Mouse (Mus musculus) neural tube, embryonic 12.5 days (tissue): ENCODE data around the gene Tspan13. TPM values are rescaled to one million over a fixed set of nuclear protein-coding genes. Genes with fewer than 3 reads are reported as not detected.
A peak's percentile ranks its signal among the peaks of the same experiment; 100 is the strongest.

Experiments used
- ATAC-seq: fragments of 200-750 bp; cut with Nextera tagmentation; 2 replicates; pipeline ENCODE4 v1.8.0; 2017; ENCODE audit warnings: low read depth, mild to moderate bottlenecking, moderate TSS enrichment, moderate library complexity; ENCODE audit not compliant: low FRiP score
- H3K27ac ChIP-seq: fragments of 300-500 bp; sonication (generic); 2 replicates; pipeline ENCODE4 v1.5.1; 2016
- H3K27me3 ChIP-seq: fragments of 300-500 bp; sonication (generic); replicated peaks from 2 replicates; pipeline ENCODE4 v1.6.1; 2016; ENCODE audit warnings: mild to moderate bottlenecking
- H3K36me3 ChIP-seq: fragments of 300-500 bp; sonication (generic); 2 replicates; pipeline ENCODE4 v1.6.1; 2016; ENCODE audit warnings: mild to moderate bottlenecking
- H3K4me1 ChIP-seq: fragments of 300-500 bp; sonication (generic); 2 replicates; pipeline ENCODE4 v1.6.1; 2016
- H3K4me2 ChIP-seq: fragments of 300-500 bp; sonication (generic); replicated peaks from 2 replicates; pipeline ENCODE4 v1.6.1; 2016; ENCODE audit warnings: mild to moderate bottlenecking
- H3K4me3 ChIP-seq: fragments of 300-500 bp; sonication (generic); 2 replicates; pipeline ENCODE4 v1.5.1; 2016
- H3K9ac ChIP-seq: fragments of 300-500 bp; sonication (generic); 2 replicates; pipeline ENCODE4 v1.6.1; 2016; ENCODE audit warnings: mild to moderate bottlenecking
- H3K9me3 ChIP-seq: fragments of 300-500 bp; sonication (generic); 2 replicates; pipeline ENCODE4 v1.6.1; 2016; ENCODE audit warnings: mild to moderate bottlenecking
- WGBS: fragments of 180-500 bp; shearing (Covaris S2); methylation state at CpG from one replicate; pipeline ENCODE4 v1.1.7; 2016; 5-methylcytosine and 5-hydroxymethylcytosine counted together
- polyA plus RNA-seq: library from polyadenylated mRNA; unstranded; fragments of >200 nt; fragmentation: Nextera tagmentation; extraction: Ambion mirVana; gene quantifications from 2 replicates; pipeline ENCODE4 v1.2.1, GENCODE M21; 2016

Tspan13 gene
- polyA plus RNA-seq, 1 experiment from 2014 or later = 255 TPM

GRCm38 (mm10) chr12:35994098-35994497, 48.2 kb downstream of the Tspan13 start:
- no peak overlapping the region for H3K27ac ChIP-seq
- peak; percentile 59 for ATAC-seq

GRCm38 (mm10) chr12:35993583-35993982, 48.7 kb downstream of the Tspan13 start:
- H3K9ac ChIP-seq = no peak overlapping the region
- WGBS = 78% methylated on average over 3 of the region's 3 CpGs
- H3K27me3 ChIP-seq = no peaks in the 10 kb centered on the region
- no peak overlapping the region for H3K27ac ChIP-seq
- no peaks in the 10 kb centered on the region for H3K36me3 ChIP-seq
- H3K4me1 ChIP-seq = peaks cover 9% of the 10 kb centered on the region; the same call in 1 of the 2 replicates
- H3K4me3 ChIP-seq = no peak overlapping the region
- H3K9me3 ChIP-seq = no peaks in the 10 kb centered on the region
- no peak for ATAC-seq
- no peak overlapping the region for H3K4me2 ChIP-seq

More at GRCm38 (mm10) chr12:35994098-35994497, 48.2 kb downstream of the Tspan13 start:
- Histone ChIP-seq H3K9me3 (no peaks in the 10 kb centered on the region), H3K27me3 (no peaks in the 10 kb centered on the region), H3K9ac (no peak overlapping the region), H3K4me3 (no peak overlapping the region), H3K4me2 (no peak overlapping the region), H3K36me3 (no peaks in the 10 kb centered on the region), H3K4me1 (peaks cover 9% of the 10 kb centered on the region; the same call in 1 of the 2 replicates)

GRCm38 (mm10) chr12:35992711-35993110, 49.6 kb downstream of the Tspan13 start, which contains the start of gene Agr2:
TSS of gene Agr2 (plus strand) at chr12:35992907.
- Histone ChIP-seq H3K27ac (no peak within 1 kb of the TSS), H3K9ac (no peak within 1 kb of the TSS), H3K4me2 (no peak within 1 kb of the TSS), H3K36me3 (no peaks in the 10 kb centered on the region), H3K9me3 (no peaks in the 10 kb centered on the region), H3K4me3 (no peak within 1 kb of the TSS), H3K27me3 (no peaks in the 10 kb centered on the region), H3K4me1 (peaks cover 9% of the 10 kb centered on the region; the same call in 1 of the 2 replicates)
- no peak for ATAC-seq
- 75% methylated on average over 9 of the region's 9 CpGs for WGBS

GRCm38 (mm10) chr12:35984743-35985142, 57.6 kb downstream of the Tspan13 start:
- Histone ChIP-seq H3K27ac (no peak overlapping the region), H3K9me3 (no peaks in the 10 kb centered on the region), H3K27me3 (no peaks in the 10 kb centered on the region), H3K9ac (no peak overlapping the region), H3K4me1 (no peaks in the 10 kb centered on the region), H3K36me3 (no peaks in the 10 kb centered on the region), H3K4me2 (no peak overlapping the region), H3K4me3 (no peak overlapping the region)
- 94% methylated on average over 5 of the region's 5 CpGs for WGBS
- ATAC-seq = no peak

GRCm38 (mm10) chr12:35983472-35983871, 58.8 kb downstream of the Tspan13 start:
- Histone ChIP-seq H3K4me1 (no peaks in the 10 kb centered on the region), H3K9me3 (no peaks in the 10 kb centered on the region), H3K4me3 (no peak overlapping the region), H3K27me3 (no peaks in the 10 kb centered on the region), H3K36me3 (no peaks in the 10 kb centered on the region), H3K4me2 (no peak overlapping the region), H3K9ac (no peak overlapping the region), H3K27ac (no peak overlapping the region)
- 93% methylated on average over 9 of the region's 9 CpGs for WGBS
- ATAC-seq = no peak

GRCm38 (mm10) chr12:35981732-35982360, 60.5 kb downstream of the Tspan13 start:
- Histone ChIP-seq H3K4me2 (no peak overlapping the region), H3K27ac (no peak overlapping the region), H3K9ac (no peak overlapping the region), H3K9me3 (no peaks in the 10 kb centered on the region), H3K4me1 (no peaks in the 10 kb centered on the region), H3K4me3 (no peak overlapping the region), H3K27me3 (no peaks in the 10 kb centered on the region), H3K36me3 (no peaks in the 10 kb centered on the region)
- peak; percentile 89 for ATAC-seq
- WGBS = 51% methylated on average over 6 of the region's 6 CpGs

GRCm38 (mm10) chr12:35979625-35980024, 62.7 kb downstream of the Tspan13 start:
- H3K4me1 ChIP-seq = no peaks in the 10 kb centered on the region
- H3K9ac ChIP-seq = no peak overlapping the region
- no peaks in the 10 kb centered on the region for H3K27me3 ChIP-seq
- no peaks in the 10 kb centered on the region for H3K36me3 ChIP-seq
- WGBS = 87% methylated on average over 5 of the region's 5 CpGs
- no peak overlapping the region for H3K4me2 ChIP-seq
- H3K4me3 ChIP-seq = no peak overlapping the region
- H3K9me3 ChIP-seq = no peaks in the 10 kb centered on the region
- H3K27ac ChIP-seq = no peak overlapping the region
- no peak for ATAC-seq

- no peak for ATAC-seq
- 42% methylated on average over 6 of the region's 6 CpGs for WGBS
- no peaks in the 10 kb centered on the region for H3K4me1 ChIP-seq
Observed at GRCm38 (mm10) chr12:35977633-35978246, 64.6 kb downstream of the Tspan13 start.

GRCm38 (mm10) chr12:35975898-35976297, 66.4 kb downstream of the Tspan13 start:
- Histone ChIP-seq H3K4me2 (no peak overlapping the region), H3K27me3 (no peaks in the 10 kb centered on the region), H3K36me3 (no peaks in the 10 kb centered on the region), H3K4me3 (no peak overlapping the region), H3K4me1 (no peaks in the 10 kb centered on the region), H3K27ac (no peak overlapping the region), H3K9ac (no peak overlapping the region), H3K9me3 (no peaks in the 10 kb centered on the region)
- ATAC-seq = no peak
- WGBS = 85% methylated on average over 3 of the region's 3 CpGs

More at GRCm38 (mm10) chr12:35977633-35978246, 64.6 kb downstream of the Tspan13 start:
- Histone ChIP-seq H3K9ac (no peak overlapping the region), H3K9me3 (no peaks in the 10 kb centered on the region), H3K27me3 (no peaks in the 10 kb centered on the region), H3K27ac (no peak overlapping the region), H3K4me2 (no peak overlapping the region), H3K36me3 (no peaks in the 10 kb centered on the region), H3K4me3 (no peak overlapping the region)

- H3K36me3 ChIP-seq = no peaks in the 10 kb centered on the region
- H3K9me3 ChIP-seq = no peaks in the 10 kb centered on the region
- no peak overlapping the region for H3K4me3 ChIP-seq
- H3K27ac ChIP-seq = no peak overlapping the region
- no peak for ATAC-seq
- H3K4me1 ChIP-seq = no peaks in the 10 kb centered on the region
- no peaks in the 10 kb centered on the region for H3K27me3 ChIP-seq
- H3K9ac ChIP-seq = no peak overlapping the region
- H3K4me2 ChIP-seq = no peak overlapping the region
- 84% methylated on average over 7 of the region's 7 CpGs for whole genome bisulfite sequencing
Observed at GRCm38 (mm10) chr12:35966768-35967141, 75.5 kb downstream of the Tspan13 start.

- no peak overlapping the region for H3K9ac ChIP-seq
- H3K4me3 ChIP-seq = no peak overlapping the region
- no peaks in the 10 kb centered on the region for H3K36me3 ChIP-seq
- H3K9me3 ChIP-seq = no peaks in the 10 kb centered on the region
- H3K4me2 ChIP-seq = no peak overlapping the region
- ATAC-seq = no peak
- H3K27ac ChIP-seq = no peak overlapping the region
- no peaks in the 10 kb centered on the region for H3K4me1 ChIP-seq
- 51% methylated on average over 7 of the region's 7 CpGs for WGBS
- H3K27me3 ChIP-seq = no peaks in the 10 kb centered on the region
Observed at GRCm38 (mm10) chr12:35966098-35966767, 76.1 kb downstream of the Tspan13 start.
